Mouse (Mus musculus): ENCODE measurements around the gene Hormad2.

DNA sequence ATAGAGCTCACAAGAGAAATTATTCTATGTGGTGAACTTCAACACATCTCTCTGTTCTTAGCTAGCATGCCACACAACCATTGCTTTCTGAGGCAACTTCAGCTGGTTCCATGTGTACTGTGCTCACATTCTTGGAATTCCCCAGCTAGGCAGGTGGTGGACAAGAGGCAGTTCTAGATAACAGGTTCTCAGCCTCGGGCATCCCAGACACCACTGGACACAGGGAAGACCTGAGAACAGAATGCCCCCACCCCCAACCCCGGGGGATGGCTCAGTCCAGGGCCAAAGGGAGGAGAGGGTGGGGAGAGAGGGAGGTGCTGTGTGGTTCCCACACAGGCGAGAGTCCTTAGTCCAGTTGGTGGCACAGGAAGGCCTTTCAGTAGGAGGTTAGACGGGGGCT lies 36.6 kb downstream of the Hormad2 start:
- TF ChIP-seq CTCF (IDR thresholded peaks at IDR 0.05; ENCODE audit: insufficient read depth, low read depth, low read length) (no peak), POLR2A (IDR thresholded peaks at IDR 0.05; ENCODE audit: insufficient read depth, low read depth, low read length) (no peak)

All from olfactory bulb, adult 2 months (tissue).